Mouse (Mus musculus) stomach, postnatal 0 days (tissue): ENCODE results near the gene Rp9. TPM values are rescaled to one million over a fixed set of nuclear protein-coding genes. Genes with fewer than 3 reads are reported as not detected.

Source experiments
- ATAC-seq: fragments of 200-750 bp; cut with Nextera tagmentation; 2 replicates; pipeline ENCODE4 v1.8.0; 2017; ENCODE audit not compliant: low FRiP score, low TSS enrichment
- DNase-seq: peaks from one replicate; pipeline ENCODE4 v3.0.0-alpha.2; 2016; ENCODE audit warnings: low spot score
- H3K27ac ChIP-seq: fragments of 300-500 bp; sonication (generic); replicated peaks from 2 replicates; pipeline ENCODE4 v1.5.1; 2014; ENCODE audit warnings: mild to moderate bottlenecking, control low read depth
- H3K27me3 ChIP-seq: fragments of 300-500 bp; sonication (generic); 2 replicates; pipeline ENCODE4 v1.6.1; 2014; ENCODE audit warnings: low read length; ENCODE audit not compliant: control insufficient read depth, insufficient read depth
- H3K36me3 ChIP-seq: fragments of 300-500 bp; sonication (generic); 2 replicates; pipeline ENCODE4 v1.6.1; 2014; ENCODE audit warnings: low read length, mixed read lengths; ENCODE audit not compliant: control insufficient read depth, insufficient read depth
- H3K4me1 ChIP-seq: fragments of 300-500 bp; sonication (generic); replicated peaks from 2 replicates; pipeline ENCODE4 v1.6.1; 2014; ENCODE audit warnings: antibody characterized with exemption; ENCODE audit not compliant: control insufficient read depth, insufficient read depth
- H3K4me2 ChIP-seq: fragments of 300-500 bp; sonication (generic); replicated peaks from 2 replicates; pipeline ENCODE4 v1.6.1; 2014; ENCODE audit warnings: low read depth, mild to moderate bottlenecking, control low read depth, moderate library complexity
- H3K4me3 ChIP-seq: fragments of 300-500 bp; sonication (generic); 2 replicates; pipeline ENCODE4 v1.5.1; 2014; ENCODE audit warnings: low read depth, low read length, control low read depth
- H3K9ac ChIP-seq: fragments of 300-500 bp; sonication (generic); 2 replicates; pipeline ENCODE4 v1.6.1; 2014; ENCODE audit warnings: mild to moderate bottlenecking, low read length, control low read depth, mixed read lengths
- H3K9me3 ChIP-seq: fragments of 300-500 bp; sonication (generic); 2 replicates; pipeline ENCODE4 v1.6.1; 2016; ENCODE audit warnings: low read length; ENCODE audit not compliant: control insufficient read depth
- CTCF ChIP-seq: IDR thresholded peaks from 2 replicates; pipeline ENCODE4 v1.5.1; 2016; ENCODE audit warnings: antibody characterized with exemption, low read depth, mild to moderate bottlenecking, moderate library complexity
- EP300 ChIP-seq: optimal IDR thresholded peaks from 2 replicates; pipeline ENCODE3; 2016; ENCODE audit warnings: antibody characterized with exemption
- WGBS: fragments of 180-500 bp; shearing (Covaris S2); extraction: QIAGEN DNeasy Blood & Tissue Kit; methylation state at CpG from one replicate; pipeline ENCODE4 v1.1.7; 2014; 5-methylcytosine and 5-hydroxymethylcytosine counted together
- polyA plus RNA-seq: library from polyadenylated mRNA; unstranded; fragments of >200 nt; fragmentation: Nextera tagmentation; extraction: Ambion mirVana; gene quantifications from 2 replicates; pipeline ENCODE4 v1.2.1, GENCODE M21; 2015

The Rp9 gene
- 62.1 and 65.0 TPM in 2 replicates for polyA plus RNA-seq

DNA sequence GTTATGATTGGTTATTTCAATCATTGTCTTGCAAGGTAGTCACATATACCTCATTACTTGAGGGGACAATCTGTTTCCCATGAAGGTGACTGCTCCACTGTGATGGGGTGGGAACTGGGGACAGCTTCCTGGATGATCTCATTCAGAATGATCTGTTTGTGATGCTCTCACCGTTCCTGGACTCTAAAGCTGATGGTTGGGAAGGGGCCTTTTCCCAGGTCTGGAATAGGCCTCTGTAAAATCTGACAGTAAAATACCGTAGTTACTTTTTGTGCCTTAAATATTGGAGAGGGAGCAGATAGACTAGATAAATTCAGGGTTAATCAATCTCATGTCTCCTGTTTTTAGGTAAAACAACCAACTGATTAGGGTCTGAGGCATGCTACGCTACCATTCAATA lies at the start of gene Rp9:
Gene Rp9, minus strand, starts transcription at position 101 of the 400 bp plus-strand sequence.
- peak within 1 kb of the TSS; percentile 96; the same call in 1 of the 2 replicates for H3K9ac ChIP-seq
- H3K9me3 ChIP-seq: no peaks in the 10 kb centered on the region
- H3K4me2 ChIP-seq: peak within 1 kb of the TSS; percentile 70
- DNase-seq (no peak), ATAC-seq (no peak)
- 0 out of 2 replicates have a peak within 1 kb of the TSS, but pooled peaks have one; percentile 25 for H3K27ac ChIP-seq
- H3K4me1 ChIP-seq: no peaks in the 10 kb centered on the region
- H3K27me3 ChIP-seq: no peaks in the 10 kb centered on the region
- no peaks in the 10 kb centered on the region; the same call in 1 of the 2 replicates for H3K36me3 ChIP-seq
- H3K4me3 ChIP-seq: peak within 1 kb of the TSS; percentile 88
- WGBS: 85% methylated on average over 3 of the region's 3 CpGs
- TF ChIP-seq CTCF (no peak), EP300 (no peak)

- Histone ChIP-seq H3K4me2 (no peak overlapping the region), H3K4me3 (no peak overlapping the region), H3K9me3 (no peaks in the 10 kb centered on the region), H3K27me3 (no peaks in the 10 kb centered on the region), H3K4me1 (no peaks in the 10 kb centered on the region), H3K36me3 (no peaks in the 10 kb centered on the region), H3K9ac (no peak overlapping the region), H3K27ac (no peak overlapping the region)
- 86% methylated on average over 3 of the region's 3 CpGs for WGBS
- DNase-seq (peak; percentile 43), ATAC-seq (no peak)
- TF ChIP-seq CTCF (peak; percentile 87), EP300 (no peak)
These were observed 49.0 kb upstream of the Rp9 start for GRCm38 (mm10) chr9:22518394-22519041.

DNA sequence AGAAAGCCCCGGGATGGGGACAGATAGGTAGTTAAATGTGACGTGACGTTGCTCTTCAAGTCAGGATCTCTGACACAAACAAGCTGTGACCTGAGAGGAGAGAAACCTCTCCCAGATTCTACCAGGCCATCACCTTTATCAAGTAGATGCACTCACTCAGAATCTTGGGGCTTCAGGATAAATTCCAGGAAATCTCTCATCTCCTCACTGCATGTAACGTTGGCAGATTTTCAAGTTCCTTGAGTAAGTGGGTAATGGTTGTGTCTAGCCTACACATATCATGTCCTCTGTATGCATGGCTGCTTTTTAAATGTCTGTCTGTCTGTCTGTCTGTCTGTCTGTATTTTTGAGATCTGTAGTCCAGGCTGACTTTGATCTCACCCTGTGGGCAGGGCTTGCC lies 45.5 kb upstream of the Rp9 start:
- H3K4me2 ChIP-seq: no peak overlapping the region
- no peaks in the 10 kb centered on the region for H3K36me3 ChIP-seq
- DNase-seq (no peak), ATAC-seq (no peak)
- H3K27me3 ChIP-seq: no peaks in the 10 kb centered on the region
- no peak overlapping the region for H3K9ac ChIP-seq
- WGBS: 81% methylated on average over 4 of the region's 4 CpGs
- TF ChIP-seq EP300 (no peak), CTCF (no peak)
- no peaks in the 10 kb centered on the region for H3K4me1 ChIP-seq
- no peaks in the 10 kb centered on the region for H3K9me3 ChIP-seq
- H3K4me3 ChIP-seq: no peak overlapping the region
- H3K27ac ChIP-seq: no peak overlapping the region

DNA sequence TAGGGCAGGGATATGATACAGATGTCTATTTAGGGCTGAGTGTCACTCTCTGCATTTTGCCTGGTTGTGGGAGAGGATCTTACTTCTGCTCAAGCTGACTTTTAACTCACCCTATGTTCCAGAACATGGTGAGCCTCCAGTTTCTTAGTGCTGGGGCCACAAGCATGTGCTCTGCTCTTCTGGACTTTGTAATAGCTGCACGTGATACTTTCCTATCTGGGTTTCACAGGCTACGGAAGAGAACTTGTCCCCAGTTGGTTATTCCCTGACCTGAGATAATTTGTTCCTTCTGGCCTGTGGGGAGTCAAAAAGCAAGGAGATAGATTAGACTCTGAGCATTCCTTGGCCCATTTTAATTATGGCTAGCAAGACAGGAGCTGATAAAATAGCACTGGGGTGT lies 36.0 kb upstream of the Rp9 start:
- WGBS: 85% methylated on average over 2 of the region's 2 CpGs
- Histone ChIP-seq H3K9ac (no peak overlapping the region), H3K36me3 (no peaks in the 10 kb centered on the region), H3K9me3 (no peaks in the 10 kb centered on the region), H3K27ac (no peak overlapping the region), H3K4me3 (no peak overlapping the region), H3K4me1 (no peaks in the 10 kb centered on the region), H3K4me2 (no peak overlapping the region), H3K27me3 (no peaks in the 10 kb centered on the region)
- TF ChIP-seq EP300: no peak
- no peak for TF ChIP-seq CTCF
- DNase-seq (no peak), ATAC-seq (no peak)

GRCm38 (mm10) chr9:22503581-22503980 lies 34.0 kb upstream of the Rp9 start:
- WGBS: 84% methylated on average over 5 of the region's 5 CpGs
- H3K27ac ChIP-seq: no peak overlapping the region
- no peak overlapping the region for H3K4me2 ChIP-seq
- H3K4me3 ChIP-seq: no peak overlapping the region
- H3K9ac ChIP-seq: no peak overlapping the region
- no peaks in the 10 kb centered on the region for H3K36me3 ChIP-seq
- H3K27me3 ChIP-seq: no peaks in the 10 kb centered on the region
- no peak for DNase-seq
- TF ChIP-seq CTCF: no peak
- no peak for TF ChIP-seq EP300
- no peak for ATAC-seq
- H3K4me1 ChIP-seq: no peaks in the 10 kb centered on the region
- no peaks in the 10 kb centered on the region for H3K9me3 ChIP-seq

DNA sequence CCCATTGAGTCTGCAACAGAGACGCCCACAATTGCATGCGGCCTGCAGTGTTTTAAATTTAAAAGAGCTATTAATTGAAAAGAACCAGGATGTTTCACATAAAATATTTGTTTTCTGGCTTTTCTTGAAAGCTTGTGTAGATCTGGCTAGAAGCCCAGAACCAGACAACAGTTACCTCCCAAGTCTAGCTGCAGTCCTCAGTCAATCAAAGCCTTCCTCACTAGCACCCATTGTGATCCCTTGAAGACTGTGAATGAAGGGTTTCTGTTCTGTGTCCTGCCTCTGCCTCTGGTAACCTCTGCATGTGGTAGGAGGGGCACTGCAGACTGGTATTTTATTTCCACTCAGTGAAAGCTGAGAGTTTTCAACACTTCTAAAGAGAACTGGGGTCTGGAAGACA lies 33.4 kb upstream of the Rp9 start:
- ATAC-seq (no peak), DNase-seq (no peak)
- H3K36me3 ChIP-seq: no peaks in the 10 kb centered on the region
- no peak overlapping the region for H3K4me3 ChIP-seq
- H3K27ac ChIP-seq: no peak overlapping the region
- TF ChIP-seq EP300 (no peak), CTCF (no peak)
- H3K9me3 ChIP-seq: no peaks in the 10 kb centered on the region
- H3K4me1 ChIP-seq: no peaks in the 10 kb centered on the region
- H3K4me2 ChIP-seq: no peak overlapping the region
- no peak overlapping the region for H3K9ac ChIP-seq
- no peaks in the 10 kb centered on the region for H3K27me3 ChIP-seq
- 31% methylated on average over 2 of the region's 2 CpGs for WGBS
